Mouse (Mus musculus) right cerebral cortex, postnatal 10 days (tissue): ENCODE data around the gene Map4k3.
"Not testable (repeated sequence)": the region's sequence is repeated elsewhere in the genome, so short reads cannot be mapped to it uniquely, and the experiment has no call there.

Experiments used
- DNase-seq, 2 experiments: peaks; one replicate each; pipeline ENCODE4 v3.0.0; 2021; ENCODE audit warnings: low spot score in 2 of 2

Gene Map4k3

DNA sequence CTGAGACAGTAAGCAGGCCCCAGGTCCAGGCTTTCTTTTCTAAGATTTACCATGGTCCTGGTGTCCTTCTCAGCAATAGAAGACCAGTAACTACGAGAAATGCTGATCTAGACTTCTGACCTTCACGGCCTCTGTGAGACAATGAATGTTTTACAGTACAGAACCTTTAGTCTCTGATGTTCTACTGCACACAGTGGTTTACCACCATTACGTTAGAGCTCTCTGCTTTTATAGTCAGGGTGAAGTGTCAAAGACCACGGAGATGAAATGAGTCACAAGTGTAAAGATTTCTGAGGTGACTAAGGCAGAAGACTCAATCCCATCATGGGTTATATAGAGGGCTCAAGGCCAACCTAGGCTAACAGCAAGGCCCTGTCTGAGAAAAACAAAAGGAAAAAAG is 95.9 kb downstream of the Map4k3 start:
- no peak for DNase-seq

DNA sequence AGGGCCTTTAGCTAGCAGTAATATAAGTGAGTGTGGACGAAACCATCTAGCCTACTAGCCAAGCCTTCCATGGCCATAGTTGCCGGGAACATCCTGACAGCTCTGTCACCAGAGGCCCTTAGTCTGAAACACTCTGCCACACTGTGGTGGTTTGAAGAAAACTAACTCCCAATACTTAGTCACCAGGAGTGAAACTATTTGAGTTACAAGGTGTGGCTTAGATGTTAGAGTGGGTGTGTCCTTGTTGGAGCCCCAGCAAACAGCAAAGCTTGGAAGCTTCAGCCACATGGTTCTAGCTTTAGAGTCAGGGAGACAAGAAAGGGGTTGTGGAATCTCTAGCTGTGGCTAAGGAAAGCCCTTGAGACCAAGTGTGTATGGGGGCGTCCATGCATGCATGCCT is 97.3 kb downstream of the Map4k3 start:
- no peak for DNase-seq

DNA sequence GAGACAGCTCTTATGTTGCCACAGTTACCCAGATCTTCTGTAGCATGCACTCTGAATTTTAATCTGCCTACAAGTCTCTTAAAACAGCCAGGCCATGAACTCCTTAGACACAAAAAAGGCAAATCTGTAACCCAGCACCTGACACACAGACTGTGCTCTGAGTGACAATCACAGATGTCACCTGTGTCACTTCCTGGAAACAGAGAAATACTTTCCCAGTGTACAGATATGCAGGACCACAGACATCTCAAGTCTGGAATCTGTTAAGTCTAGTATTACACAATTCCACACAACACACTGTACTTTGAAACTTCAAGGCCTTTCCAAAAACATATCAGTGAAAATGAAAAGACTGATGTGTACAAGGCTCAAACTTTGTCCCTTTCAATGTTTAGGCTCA is 103.3 kb downstream of the Map4k3 start:
- DNase-seq, result no peak

DNA sequence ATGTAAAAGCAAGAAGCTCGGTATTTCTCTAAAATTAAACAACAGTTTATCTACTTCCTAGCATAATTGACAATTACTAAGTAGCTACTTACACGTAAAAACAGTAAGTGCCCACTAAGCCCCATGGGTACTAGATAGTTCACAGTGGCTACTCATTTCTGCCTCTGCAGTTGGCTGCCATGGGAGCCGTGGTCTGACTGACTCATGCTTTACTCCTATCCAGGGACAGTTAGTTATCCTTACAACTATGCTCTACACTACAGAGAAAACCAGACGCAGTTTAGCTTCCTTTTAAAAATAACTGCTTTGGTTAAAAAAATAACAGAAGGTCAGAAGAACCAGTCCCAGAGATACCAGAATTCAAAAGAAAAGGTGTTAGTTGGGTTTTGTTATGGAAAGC is 106.6 kb downstream of the Map4k3 start:
- DNase-seq, result no peak

DNA sequence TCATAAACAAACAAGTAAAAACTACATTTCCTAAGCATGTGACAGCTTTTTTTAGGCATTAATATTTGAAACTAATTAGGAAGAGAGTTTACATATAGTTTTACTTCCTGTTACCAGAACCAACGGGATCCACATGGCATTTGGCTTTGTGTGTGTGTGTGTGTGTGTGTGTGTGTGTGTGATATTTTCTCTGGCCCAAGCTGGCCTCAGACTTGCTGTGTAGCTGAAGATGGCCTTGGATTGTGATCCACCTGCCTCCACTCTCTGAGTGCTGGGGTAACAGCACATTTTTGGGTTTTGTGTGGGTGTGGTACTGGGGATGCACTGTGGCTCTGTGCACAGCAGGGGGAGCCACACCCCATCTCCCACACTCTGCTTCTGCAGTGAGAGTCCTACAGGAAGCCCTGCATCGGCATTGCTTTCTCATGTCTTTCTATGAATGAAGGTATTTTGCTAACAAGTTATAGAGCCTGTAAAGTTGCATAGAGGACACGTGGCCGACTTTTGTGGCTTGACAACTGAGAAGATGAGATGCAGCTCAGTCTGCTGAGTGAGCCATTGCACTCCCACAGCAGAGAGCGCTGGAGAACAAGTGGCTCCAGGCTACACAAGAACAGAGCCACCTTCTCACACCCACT is 107.4 kb downstream of the Map4k3 start:
- peak; percentile 73 to 83 for DNase-seq

DNA sequence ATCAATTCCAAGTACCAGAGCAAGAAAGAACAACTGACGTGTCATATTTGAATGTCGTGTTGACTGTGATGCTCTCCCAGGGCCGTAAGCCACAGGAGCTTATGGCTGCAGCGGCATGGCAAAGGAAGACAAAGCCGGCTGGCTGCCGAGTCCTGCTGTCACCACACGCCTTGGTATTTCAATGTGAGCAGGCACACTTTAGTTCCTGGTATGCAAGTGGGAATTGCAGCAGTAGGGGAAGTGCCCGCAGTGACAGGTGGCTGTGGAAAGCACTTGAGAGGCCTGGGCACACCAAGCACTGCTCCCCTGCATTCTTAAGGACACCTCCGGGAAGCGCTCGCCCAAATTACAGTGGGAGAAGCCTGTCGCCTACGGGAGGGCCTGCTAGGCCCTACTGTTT is 108.7 kb downstream of the Map4k3 start:
- DNase-seq, result no peak

DNA sequence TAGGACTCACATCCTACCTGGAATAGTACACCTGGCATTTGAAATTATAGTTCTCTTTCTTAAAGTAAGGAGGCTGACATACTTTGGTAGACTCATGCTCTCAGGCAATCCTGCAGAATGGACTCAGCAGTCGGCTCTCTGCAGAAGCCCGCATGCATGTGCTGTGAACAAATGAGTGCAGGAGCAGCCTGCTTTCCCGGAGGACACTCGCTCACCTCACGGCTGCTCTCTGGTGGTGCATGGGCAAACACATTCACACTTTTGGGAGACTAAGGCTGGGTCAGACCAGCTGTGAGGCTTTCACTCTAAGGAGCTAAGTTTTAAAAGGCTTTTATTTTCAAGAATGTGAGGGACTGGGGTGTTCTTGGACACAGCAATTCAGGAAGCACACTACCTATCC is 109.4 kb downstream of the Map4k3 start:
- DNase-seq, result no peak

DNA sequence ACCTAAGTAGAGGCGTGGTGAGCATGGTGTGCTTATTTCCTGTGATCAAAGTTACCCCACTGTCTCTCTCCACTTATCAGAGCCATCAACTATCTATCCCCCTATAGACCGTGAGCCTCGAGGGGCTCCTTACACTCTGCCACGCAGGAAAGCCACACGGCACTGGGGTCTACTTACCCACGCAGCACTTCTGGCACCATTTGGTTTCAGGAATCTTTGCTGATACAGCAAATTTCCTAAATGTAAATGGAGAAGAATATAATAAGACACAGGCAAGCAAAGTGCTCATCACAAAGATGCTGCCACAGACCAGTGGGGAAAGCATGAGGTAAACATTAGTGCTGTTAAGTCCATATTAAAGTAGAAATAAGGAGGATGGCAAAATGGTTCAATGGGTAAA is 124.5 kb downstream of the Map4k3 start:
- no peak for DNase-seq

DNA sequence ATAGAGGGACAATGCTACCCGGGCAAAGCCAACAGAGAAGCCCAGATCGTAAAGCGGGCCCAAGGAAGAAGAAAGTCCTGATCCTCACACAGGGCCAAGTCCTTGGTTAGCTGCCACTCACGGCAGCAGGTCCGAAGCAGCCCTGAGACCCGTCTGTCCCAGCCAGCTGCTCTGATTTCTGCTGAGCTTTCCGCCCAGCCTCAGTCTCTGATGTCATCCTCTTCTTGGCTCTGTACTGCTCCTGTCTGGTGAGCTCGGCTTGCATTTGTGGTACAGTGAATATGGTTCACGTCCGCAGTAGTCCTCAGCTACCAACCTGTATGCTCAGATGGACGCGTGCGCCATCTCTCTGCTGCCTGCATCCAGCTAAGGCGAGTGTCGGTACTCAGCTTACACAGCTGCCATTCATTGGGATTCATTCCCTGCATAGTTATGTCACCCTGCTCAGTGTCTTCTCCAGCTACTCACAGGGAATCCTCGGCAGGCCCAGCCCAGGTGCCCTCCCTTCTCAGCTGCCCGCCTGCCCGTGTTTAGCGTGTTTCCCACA is 125.1 kb downstream of the Map4k3 start:
- DNase-seq, result no peak

DNA sequence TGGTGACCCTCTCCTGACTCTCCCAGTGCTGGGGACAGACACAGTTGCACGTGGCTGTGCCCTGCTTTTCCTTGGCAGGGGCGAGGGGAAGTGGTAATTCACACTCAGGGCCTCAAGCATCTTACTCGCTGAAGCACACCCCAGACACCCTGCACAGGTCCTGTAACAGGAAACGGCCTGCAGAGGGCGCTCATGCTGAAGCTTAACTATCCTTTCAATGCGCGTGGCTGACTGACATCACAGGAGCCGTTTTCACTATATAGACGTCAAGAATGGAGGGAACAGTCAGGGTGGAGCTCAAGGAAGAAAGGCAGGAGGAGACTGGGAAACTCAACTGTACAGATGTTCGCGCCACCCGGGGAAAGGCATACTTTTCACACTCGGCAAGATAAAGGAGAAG is 126.9 kb downstream of the Map4k3 start:
- DNase-seq, result peak; percentile 56 to 70

DNA sequence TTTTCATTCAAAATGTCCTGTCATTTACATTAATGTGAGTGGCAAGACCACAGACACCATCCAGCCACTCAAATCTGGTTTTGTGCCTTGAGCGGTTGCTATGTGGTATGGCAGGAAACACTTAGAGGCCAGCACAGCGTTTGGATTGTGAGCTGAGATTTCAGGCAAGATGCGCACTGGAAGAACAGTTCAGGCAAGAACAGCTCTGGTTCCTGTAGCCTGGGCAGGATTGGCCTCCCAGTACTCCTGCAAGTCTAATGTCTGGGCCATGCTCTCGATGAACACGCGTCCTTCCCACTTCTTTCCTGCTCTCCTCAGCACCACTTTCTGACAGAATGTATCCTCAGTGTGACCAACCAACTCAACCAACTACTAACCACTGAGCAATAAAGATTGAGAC is 145.2 kb downstream of the Map4k3 start:
- no peak for DNase-seq

DNA sequence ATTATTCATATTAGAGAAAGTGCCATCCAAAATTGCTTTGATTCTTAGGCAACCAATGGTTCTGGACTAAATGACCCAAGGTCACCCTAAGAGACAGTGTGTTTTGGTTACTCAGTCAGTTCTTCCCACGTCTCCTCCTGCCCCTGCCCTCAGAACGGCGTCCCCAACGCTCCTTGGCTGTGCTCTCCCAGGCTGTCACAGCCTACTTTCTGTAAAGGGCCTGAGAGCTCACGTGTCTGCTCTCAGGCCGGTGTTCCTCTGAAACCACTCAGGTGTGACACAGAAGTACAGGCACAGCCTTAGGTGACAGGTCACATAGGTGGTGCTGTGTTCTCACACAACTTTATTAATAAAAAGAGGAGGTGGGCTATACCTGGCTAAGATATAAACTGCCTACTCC is 148.4 kb downstream of the Map4k3 start:
- DNase-seq, result no peak

DNA sequence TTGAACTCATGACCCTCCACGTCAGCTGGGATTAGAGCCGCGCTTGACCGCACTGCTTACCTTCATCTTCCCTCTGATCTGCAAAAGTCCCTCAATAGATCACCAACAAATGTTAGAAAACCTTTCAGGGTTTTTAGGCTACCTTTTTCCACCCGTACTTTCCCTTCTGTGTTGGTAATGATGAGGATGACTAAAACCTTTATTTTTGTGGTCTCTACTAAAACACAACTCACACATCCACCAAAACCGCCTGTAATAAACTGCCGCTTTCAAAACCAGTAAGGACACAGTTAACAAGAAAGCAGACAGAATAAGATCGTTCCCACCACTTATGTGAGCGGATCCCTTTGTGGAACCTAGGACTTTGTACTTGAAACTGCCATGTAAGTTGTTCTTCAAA is 149.2 kb downstream of the Map4k3 start:
- DNase-seq, result no peak

DNA sequence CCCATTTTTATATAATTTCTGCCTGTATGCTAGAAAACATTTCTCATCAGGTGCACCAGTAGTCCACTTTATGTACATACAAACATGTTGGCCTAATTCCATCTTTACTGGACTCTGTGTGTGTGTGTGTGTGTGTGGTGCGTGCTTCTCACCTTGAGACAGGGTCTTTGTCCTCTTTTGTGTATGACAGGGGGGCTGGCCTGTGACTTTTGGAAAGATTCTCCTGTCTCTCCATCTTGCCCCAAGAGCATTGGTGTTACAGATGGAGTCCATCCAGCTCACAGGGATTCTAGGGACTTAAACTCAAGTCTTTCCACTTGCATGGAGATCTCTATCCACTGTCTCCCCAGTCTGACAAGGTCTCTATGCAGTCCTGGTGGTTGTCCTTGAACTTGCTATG is 150.2 kb downstream of the Map4k3 start:
- DNase-seq, result no peak

DNA sequence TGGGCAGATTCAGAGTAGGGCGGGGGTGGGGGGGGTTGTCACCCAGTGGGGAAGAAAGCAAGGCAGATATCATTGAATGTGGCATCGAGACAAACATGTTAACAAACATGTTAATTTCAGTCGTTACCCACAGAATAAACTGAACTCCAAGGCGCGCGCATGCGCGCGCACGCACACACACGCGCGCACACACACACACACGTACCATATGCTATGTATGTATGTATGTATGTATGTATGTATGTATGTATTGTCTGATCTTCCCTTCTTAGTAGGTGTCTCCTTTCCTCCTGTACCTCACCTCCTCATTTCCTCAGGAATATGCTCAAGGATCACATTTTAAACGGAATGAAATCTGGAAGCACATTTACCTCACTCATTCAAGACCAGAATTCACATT is 150.6 kb downstream of the Map4k3 start, which contains the start of gene Cdkl4:
Gene Cdkl4, minus strand, starts transcription at position 175 of the 400 bp plus-strand sequence.
- no peak for DNase-seq

DNA sequence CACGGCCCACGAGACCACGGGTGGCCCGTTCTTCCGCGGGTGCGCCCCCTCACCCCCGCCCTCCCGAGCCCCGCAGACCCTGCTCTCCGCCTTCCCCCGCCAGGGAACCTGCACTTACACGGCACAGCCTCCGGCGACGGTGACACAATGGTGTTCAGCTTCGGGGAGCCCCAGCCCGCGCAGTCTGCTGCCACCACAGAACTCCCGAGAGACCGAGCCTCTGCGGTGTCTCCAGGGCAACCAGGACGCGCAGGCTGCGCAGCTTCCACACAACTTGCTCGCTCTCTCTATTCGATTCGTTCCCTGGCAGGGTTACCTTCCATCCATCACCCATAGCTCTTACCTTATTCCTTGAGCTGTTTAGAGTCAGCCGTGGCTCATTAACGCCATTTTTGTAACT is 151.1 kb downstream of the Map4k3 start:
- DNase-seq, result peak; percentile 88 to 90

DNA sequence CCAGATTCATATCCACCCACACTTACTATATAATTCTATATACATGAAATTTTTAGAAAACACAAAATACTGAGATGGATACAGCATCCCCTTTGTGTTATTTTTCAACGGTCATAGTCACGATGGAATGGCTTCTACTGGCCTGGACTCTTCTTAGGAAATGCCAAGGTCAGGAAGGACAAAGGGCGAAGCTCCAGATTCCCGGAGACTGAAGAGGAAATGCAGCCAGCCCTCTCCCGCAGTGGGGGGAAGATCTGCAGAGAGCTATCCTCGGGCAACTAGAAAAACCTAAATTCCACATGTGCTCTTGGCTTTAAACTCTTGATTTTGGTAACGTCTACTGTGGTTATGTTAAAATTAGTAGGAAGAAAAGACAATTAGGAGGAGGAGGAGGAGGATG is 153.3 kb downstream of the Map4k3 start:
- DNase-seq, result no peak

DNA sequence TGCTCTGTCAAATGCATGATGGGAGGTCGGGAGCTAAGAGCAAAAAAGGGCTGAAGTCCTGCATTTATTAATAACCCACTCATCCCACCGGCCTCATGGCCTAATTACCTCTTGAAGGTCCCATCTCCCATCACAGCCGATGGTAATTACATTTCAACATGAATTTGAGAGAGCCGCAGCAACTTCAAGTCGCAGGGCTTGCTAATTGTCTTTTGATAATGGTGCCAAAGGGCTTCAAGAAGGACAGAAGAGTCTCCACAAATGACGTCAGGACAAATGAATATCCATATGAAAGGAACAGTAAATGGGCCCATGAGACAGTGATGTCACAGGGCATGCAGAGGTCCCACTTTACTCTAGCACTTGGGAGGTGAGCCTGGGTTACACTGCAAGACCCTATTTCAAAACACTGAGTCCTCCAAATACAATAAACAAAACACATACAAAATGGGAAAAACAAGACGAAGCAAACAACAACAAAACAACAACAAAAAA is 153.8 kb downstream of the Map4k3 start:
- DNase-seq, result no peak

DNA sequence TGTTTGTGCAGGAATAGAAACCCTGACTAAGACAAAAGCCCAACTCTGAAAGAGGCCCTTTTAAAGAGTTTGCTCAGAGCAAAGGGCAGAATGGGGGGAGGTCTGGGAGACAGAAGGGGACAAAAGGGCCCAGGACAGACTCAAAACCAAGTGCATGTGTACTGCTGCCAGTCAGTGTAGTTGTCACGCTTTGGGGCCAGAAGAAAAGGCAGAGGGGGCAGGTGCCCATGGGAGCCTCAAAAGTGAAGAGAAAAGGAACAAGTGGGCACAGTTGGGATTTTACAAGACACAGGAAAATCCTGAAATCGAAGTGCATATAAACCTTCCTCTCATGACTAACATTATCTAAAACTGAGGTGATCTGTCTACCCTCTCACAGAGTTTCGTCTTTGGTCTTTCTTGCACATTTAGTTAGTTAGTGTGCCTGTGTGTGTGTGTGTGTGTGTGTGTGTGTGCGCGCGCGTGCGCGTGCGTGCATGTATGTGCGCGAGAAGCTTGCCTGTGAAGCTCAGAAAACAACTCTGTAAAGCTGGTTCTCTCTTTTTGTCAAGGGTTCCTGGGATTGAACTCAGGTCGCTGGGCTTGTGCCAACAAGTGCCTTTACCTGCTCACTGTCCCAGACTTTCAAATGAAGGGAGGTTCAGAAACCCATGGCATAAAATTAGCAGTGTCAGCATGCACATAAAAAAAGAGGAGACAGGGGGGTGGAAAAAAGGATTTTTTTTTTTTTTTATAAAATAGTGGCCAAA is 155.9 kb downstream of the Map4k3 start:
- DNase-seq, result no peak

DNA sequence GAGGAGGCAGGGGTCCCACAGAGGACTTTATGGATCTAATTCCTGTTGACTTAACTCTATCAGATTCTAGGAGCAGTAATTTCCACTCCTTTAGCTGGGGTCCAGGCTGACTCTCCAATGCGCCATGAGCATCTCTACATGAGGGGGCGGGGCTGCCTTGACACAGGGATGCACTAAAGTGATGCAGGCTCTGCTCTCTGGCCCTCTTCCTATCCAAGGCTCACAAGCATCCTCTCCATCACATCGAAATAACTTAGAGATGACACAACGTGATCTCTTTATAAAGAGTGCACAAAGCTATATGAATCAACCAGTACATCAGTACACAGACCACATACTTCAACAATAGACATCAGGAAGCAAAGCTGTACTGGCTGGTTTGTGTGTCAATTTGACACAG is 156.8 kb downstream of the Map4k3 start:
- no peak for DNase-seq

DNA sequence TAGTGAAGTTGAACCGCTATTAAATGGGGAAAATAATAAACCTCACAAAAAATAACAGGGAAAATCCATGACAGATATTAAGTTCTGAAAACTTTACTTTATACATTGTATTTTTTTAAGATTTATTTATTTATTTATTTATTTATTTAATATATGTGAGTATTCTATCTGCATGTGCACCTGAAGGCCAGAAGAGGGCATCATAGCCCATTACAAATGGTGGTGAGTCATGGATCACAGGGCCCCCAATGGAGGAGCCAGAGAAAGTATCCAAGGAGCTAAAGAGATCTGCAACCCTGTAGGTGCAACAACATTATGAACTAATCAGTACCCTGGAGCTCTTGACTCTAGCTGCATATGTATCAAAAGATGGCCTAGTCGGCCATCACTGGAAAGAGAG is 158.6 kb downstream of the Map4k3 start:
- DNase-seq, result not testable (repeated sequence)

DNA sequence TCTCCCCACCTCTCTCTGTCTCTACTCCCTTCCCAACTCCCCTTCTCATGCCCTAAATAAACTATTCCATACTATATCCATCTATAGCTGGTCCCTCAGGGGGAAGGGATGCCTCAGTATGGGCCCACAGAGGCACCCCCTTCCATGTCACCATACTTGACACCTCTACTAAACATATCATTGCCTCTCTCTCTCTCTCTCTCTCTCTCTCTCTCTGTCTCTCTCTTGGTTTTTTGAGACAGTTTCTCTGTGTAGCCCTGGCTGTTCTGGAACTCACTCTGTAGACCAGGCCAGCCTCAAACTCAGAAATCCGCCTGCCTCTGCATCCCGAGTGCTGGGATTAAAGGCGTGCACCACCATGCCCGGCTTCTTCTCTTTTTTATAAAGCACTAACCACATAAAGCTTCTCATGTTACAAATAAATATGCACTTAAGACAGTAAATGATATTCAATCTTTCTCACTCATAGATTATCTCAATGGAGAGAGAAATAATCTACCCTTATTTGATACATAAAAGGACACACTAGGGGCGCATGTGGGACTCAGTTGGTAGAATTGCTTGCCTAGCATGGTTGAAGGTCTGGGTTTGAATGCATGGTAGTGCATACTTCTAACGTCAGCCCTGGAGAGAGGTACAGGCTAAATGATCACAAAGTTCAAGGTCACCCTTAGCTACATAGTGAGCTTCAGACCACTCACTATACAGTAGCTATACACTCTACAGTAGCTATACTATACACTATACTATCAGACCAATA is 159.3 kb downstream of the Map4k3 start:
- no peak for DNase-seq
